13 mouse cellular contexts compared by ENCODE assay signal in the genomic region with DNA sequence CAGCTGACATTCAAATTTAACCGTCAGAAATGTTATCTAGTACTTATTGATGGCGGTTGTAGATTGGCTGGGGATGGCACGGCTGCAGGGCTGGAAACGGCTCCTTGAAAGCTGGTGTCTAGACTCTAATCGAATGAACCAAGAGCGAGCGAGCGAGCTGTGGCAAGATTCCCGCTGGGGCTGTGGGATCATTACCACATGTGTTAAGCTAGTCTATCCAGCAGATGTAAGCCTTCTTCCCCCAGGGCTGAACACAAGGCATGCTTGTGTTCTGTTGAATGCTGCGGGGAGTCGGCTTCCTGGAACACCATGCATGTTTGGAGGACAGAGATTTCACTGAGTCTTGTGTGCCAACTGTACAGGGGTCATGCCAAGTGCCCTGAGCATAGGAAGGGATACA. TPM values are rescaled to one million over a fixed set of nuclear protein-coding genes. Genes with fewer than 3 reads are reported as not detected.
DNase-seq lines count a peak whose midpoint lies in the region; ATAC-seq lines count a peak whose summit lies in the region.
"Had no signal": no experiment of that assay in that cellular context is flagged by ENCODE, and none has a peak within 500 bp of the region (broad histone marks: within the 10 kb centered on the region; RNA-seq: fewer than 3 reads in every experiment).

No protein-coding gene starts in this region.

- no peak overlapping the region for H3K4me3 ChIP-seq in heart, embryonic 11.5 days (ENCODE audit: low read depth, low read length)
- H3K4me3 ChIP-seq in embryonic facial prominence, embryonic 10.5 days: no peak overlapping the region
- H3K4me3 ChIP-seq in limb, embryonic 10.5 days: no peak overlapping the region

- H3K4me2 ChIP-seq in heart, embryonic 11.5 days: no peak overlapping the region

- ATAC-seq in heart, embryonic 11.5 days (replicated peaks; ENCODE audit: insufficient number of reproducible peaks, low FRiP score, low TSS enrichment): no peak

- H3K27me3 ChIP-seq in heart, embryonic 11.5 days (ENCODE audit: control insufficient read depth, insufficient read depth, low read length): peaks cover 63% of the 10 kb centered on the region
- H3K27me3 ChIP-seq in embryonic facial prominence, embryonic 10.5 days (replicated peaks; ENCODE audit: low read depth, poor library complexity, severe bottlenecking): peaks cover 24% of the 10 kb centered on the region
- peaks cover 25% of the 10 kb centered on the region for H3K27me3 ChIP-seq in limb, embryonic 10.5 days (ENCODE audit: low read depth, poor library complexity, severe bottlenecking)

- no peak overlapping the region for H3K9ac ChIP-seq in heart, embryonic 11.5 days (ENCODE audit: low read depth, low read length)

- no peaks in the 10 kb centered on the region for H3K36me3 ChIP-seq in heart, embryonic 11.5 days (ENCODE audit: control insufficient read depth, insufficient read depth, low read length)
- no peaks in the 10 kb centered on the region for H3K36me3 ChIP-seq in embryonic facial prominence, embryonic 10.5 days (replicated peaks)
- no peaks in the 10 kb centered on the region for H3K36me3 ChIP-seq in limb, embryonic 10.5 days

- DNase-seq in heart, postnatal 4 days: peak; percentile 18
- peak; percentile 82 for DNase-seq in NIH3T3 (ENCODE audit: low read depth)
- DNase-seq in embryonic facial prominence, embryonic 10.5 days (ENCODE audit: low spot score): peak; percentile 54
- DNase-seq in limb, embryonic 10.5 days (ENCODE audit: low spot score): peak; percentile 46
- DNase-seq in kidney, adult 8-10 months: no peak
- DNase-seq in liver: no peak
- DNase-seq in urinary bladder, postnatal 10 days (ENCODE audit: low spot score): no peak
- DNase-seq: adrenal gland, adult 8-10 months; cerebellum, adult 8-10 months had no signal

- no peaks in the 10 kb centered on the region for H3K4me1 ChIP-seq in heart, embryonic 11.5 days (ENCODE audit: control insufficient read depth, insufficient read depth, low read length)
- H3K4me1 ChIP-seq in embryonic facial prominence, embryonic 10.5 days: peaks cover 27% of the 10 kb centered on the region
- H3K4me1 ChIP-seq in limb, embryonic 10.5 days: peaks cover 20% of the 10 kb centered on the region; the same call in 1 of the 2 replicates

- WGBS in heart, embryonic 11.5 days (ENCODE audit: insufficient replicate concordance): 68% methylated on average over 11 of the region's 11 CpGs
- 48% methylated on average over 11 of the region's 11 CpGs for WGBS in embryonic facial prominence, embryonic 10.5 days
- WGBS in limb, embryonic 10.5 days: 72% methylated on average over 11 of the region's 11 CpGs

- H3K9me3 ChIP-seq in heart, embryonic 11.5 days (replicated peaks; ENCODE audit: control insufficient read depth, low read length): no peaks in the 10 kb centered on the region
- no peaks in the 10 kb centered on the region for H3K9me3 ChIP-seq in embryonic facial prominence, embryonic 10.5 days
- no peaks in the 10 kb centered on the region for H3K9me3 ChIP-seq in limb, embryonic 10.5 days (replicated peaks)

- no peak overlapping the region for H3K27ac ChIP-seq in heart, embryonic 11.5 days (ENCODE audit: low read depth, low read length)
- no peak overlapping the region; the same call in 1 of the 2 replicates for H3K27ac ChIP-seq in embryonic facial prominence, embryonic 10.5 days (replicated peaks)
- H3K27ac ChIP-seq in limb, embryonic 10.5 days: no peak overlapping the region
- H3K27ac ChIP-seq: macrophage had no signal

RNA-seq across cellular contexts. Expression of a gene that starts 18.6 kb away (rescaled TPM):
- not detected for total RNA-seq in heart, postnatal 4 days (2021)
- 0.40 and 0.51 TPM in 2 replicates for polyA plus RNA-seq in heart, embryonic 11.5 days (2014; fragmentation: Nextera tagmentation; extraction: Ambion mirVana)
- 0.45 and 0.74 TPM in 2 replicates for polyA plus RNA-seq in embryonic facial prominence, embryonic 10.5 days (2016; fragmentation: Nextera tagmentation; extraction: Ambion mirVana)
- polyA plus RNA-seq in limb, embryonic 10.5 days (2016; fragmentation: Nextera tagmentation; extraction: Ambion mirVana): 0.26 TPM in 1 of 2 replicates, not detected in the other
- total RNA-seq: neutrophil, adult 5-6 weeks had no signal
- polyA plus RNA-seq: macrophage had no signal

RNA-seq across cellular contexts. Expression of a gene that starts 32.3 kb away (rescaled TPM):
- total RNA-seq in heart, postnatal 4 days (2021): not detected
- not detected in 2 replicates for polyA plus RNA-seq in heart, embryonic 11.5 days (2014; fragmentation: Nextera tagmentation; extraction: Ambion mirVana)
- polyA plus RNA-seq in embryonic facial prominence, embryonic 10.5 days (2016; fragmentation: Nextera tagmentation; extraction: Ambion mirVana): not detected in 2 replicates
- polyA plus RNA-seq in limb, embryonic 10.5 days (2016; fragmentation: Nextera tagmentation; extraction: Ambion mirVana): not detected in 2 replicates
- total RNA-seq: layer of hippocampus, postnatal 14 days; neutrophil, adult 5-6 weeks had no signal
- polyA plus RNA-seq: macrophage had no signal

RNA-seq across cellular contexts. Expression of a gene that starts 44.0 kb away (rescaled TPM):
- under 1 TPM in 1 of 2 experiments, not detected in 1; 0.57 TPM for total RNA-seq in heart, postnatal 4 days (2021)
- polyA plus RNA-seq in heart, embryonic 11.5 days (2014; fragmentation: Nextera tagmentation; extraction: Ambion mirVana): 1.6 and 1.9 TPM in 2 replicates
- 0.10 TPM in 1 of 2 replicates, not detected in the other for polyA plus RNA-seq in embryonic facial prominence, embryonic 10.5 days (2016; fragmentation: Nextera tagmentation; extraction: Ambion mirVana)
- not detected in 2 replicates for polyA plus RNA-seq in limb, embryonic 10.5 days (2016; fragmentation: Nextera tagmentation; extraction: Ambion mirVana)
- total RNA-seq: layer of hippocampus, postnatal 14 days; neutrophil, adult 5-6 weeks had no signal
- polyA plus RNA-seq: macrophage had no signal

RNA-seq across cellular contexts. Expression of a gene that starts 54.6 kb away (rescaled TPM):
- total RNA-seq in heart, postnatal 4 days (2021): not detected
- not detected in 2 replicates for polyA plus RNA-seq in heart, embryonic 11.5 days (2014; fragmentation: Nextera tagmentation; extraction: Ambion mirVana)
- polyA plus RNA-seq in embryonic facial prominence, embryonic 10.5 days (2016; fragmentation: Nextera tagmentation; extraction: Ambion mirVana): 0.10 TPM in 1 of 2 replicates, not detected in the other
- polyA plus RNA-seq in limb, embryonic 10.5 days (2016; fragmentation: Nextera tagmentation; extraction: Ambion mirVana): not detected in 2 replicates
- total RNA-seq: adrenal gland, adult 8-10 months; neutrophil, adult 5-6 weeks had no signal
- polyA plus RNA-seq: macrophage had no signal

Comparison
In these comparisons a context has a peak if more than half of its experiments do, and no peak if none do; other contexts are left out.
1. DNase-seq: peak in heart, postnatal 4 days (single experiment), NIH3T3 (single experiment), embryonic facial prominence, embryonic 10.5 days (single experiment) and limb, embryonic 10.5 days (single experiment); none in kidney, adult 8-10 months (0 of 2), liver (single experiment) and urinary bladder, postnatal 10 days (single experiment).